Mouse (Mus musculus) heart, embryonic 16.5 days (tissue): ENCODE measurements around the gene Cfap45. TPM values are rescaled to one million over a fixed set of nuclear protein-coding genes. Genes with fewer than 3 reads are reported as not detected.
A peak's percentile ranks its signal among the peaks of the same experiment; 100 is the strongest.

Source experiments
- ATAC-seq: fragments of 200-750 bp; cut with Nextera tagmentation; replicated peaks from 2 replicates; pipeline ENCODE4 v1.8.0; 2017; ENCODE audit warnings: moderate number of reproducible peaks; ENCODE audit not compliant: insufficient read depth, low FRiP score; ENCODE audit errors: extremely low read depth
- H3K27ac ChIP-seq: fragments of 300-500 bp; sonication (generic); 2 replicates; pipeline ENCODE4 v1.5.1; 2014; ENCODE audit warnings: mild to moderate bottlenecking, low read length, control low read depth, moderate library complexity
- H3K27me3 ChIP-seq: fragments of 300-500 bp; sonication (generic); 2 replicates; pipeline ENCODE4 v1.6.1; 2014; ENCODE audit warnings: low read length, mixed read lengths; ENCODE audit not compliant: control insufficient read depth, insufficient read depth
- H3K36me3 ChIP-seq: fragments of 300-500 bp; sonication (generic); 2 replicates; pipeline ENCODE4 v1.6.1; 2014; ENCODE audit not compliant: control insufficient read depth, insufficient read depth
- H3K4me1 ChIP-seq: fragments of 300-500 bp; sonication (generic); 2 replicates; pipeline ENCODE4 v1.6.1; 2014; ENCODE audit warnings: low read length, mixed read lengths; ENCODE audit not compliant: control insufficient read depth, insufficient read depth
- H3K4me2 ChIP-seq: fragments of 300-500 bp; sonication (generic); 2 replicates; pipeline ENCODE4 v1.6.1; 2014; ENCODE audit warnings: low read depth, mild to moderate bottlenecking, control low read depth, low read length
- H3K4me3 ChIP-seq: fragments of 300-500 bp; sonication (generic); 2 replicates; pipeline ENCODE4 v1.5.1; 2014; ENCODE audit warnings: mild to moderate bottlenecking, control low read depth, low read length
- H3K9ac ChIP-seq: fragments of 300-500 bp; sonication (generic); 2 replicates; pipeline ENCODE4 v1.6.1; 2014; ENCODE audit warnings: low read length, control low read depth
- H3K9me3 ChIP-seq: fragments of 300-500 bp; sonication (generic); replicated peaks from 2 replicates; pipeline ENCODE4 v1.6.1; 2016; ENCODE audit warnings: low read length; ENCODE audit not compliant: control insufficient read depth
- WGBS: fragments of 180-500 bp; shearing (Covaris S2); extraction: QIAGEN DNeasy Blood & Tissue Kit; methylation state at CpG from one replicate; pipeline ENCODE4 v1.1.7; 2014; 5-methylcytosine and 5-hydroxymethylcytosine counted together
- polyA plus RNA-seq: library from polyadenylated mRNA; unstranded; fragments of >200 nt; fragmentation: Nextera tagmentation; extraction: Ambion mirVana; gene quantifications from 2 replicates; pipeline ENCODE4 v1.2.1, GENCODE M21; 2015

Gene Cfap45
- polyA plus RNA-seq, 1 experiment from 2014 or later, result 3.2 TPM

DNA sequence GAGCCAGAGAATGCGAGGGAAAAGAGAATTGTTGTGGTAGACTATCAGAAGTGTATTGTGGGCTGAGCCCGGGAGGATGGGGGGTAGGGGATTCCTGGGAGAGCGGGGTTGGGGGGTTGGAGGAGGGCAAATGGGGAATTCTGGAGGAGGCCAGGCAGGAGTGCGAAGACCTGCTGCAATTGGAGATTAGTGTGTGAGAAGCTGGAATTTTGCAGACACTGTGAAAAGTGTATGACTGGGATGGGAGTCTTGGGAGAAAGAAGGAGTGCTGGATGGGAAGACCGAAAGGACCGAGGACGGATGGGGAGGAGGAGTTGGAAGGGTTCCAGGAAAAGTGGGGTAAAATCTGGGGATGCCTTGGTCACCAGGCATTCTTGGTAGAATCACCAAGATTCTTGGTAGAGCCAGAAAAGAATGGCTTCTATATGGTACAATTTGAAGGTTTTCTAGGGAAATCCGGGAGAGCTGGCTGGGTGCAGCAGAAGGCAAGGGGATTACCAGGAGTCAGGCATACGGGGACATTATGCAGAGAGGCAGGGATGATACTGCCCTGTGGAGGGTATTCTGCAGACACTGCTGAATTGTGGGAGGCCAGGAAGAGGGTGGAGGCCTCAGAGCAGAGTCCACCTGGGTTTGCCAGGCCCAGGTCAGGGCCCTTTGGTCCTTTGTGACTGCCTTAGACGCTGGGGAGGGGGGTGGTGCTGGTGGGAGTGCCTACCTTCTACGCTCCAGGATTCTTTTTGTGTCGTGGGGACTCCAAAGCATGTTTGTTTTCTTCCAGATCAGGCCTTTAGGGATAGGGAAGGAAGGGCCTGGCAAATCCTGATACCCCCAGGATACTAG, 37.9 kb upstream of the Cfap45 start:
- Histone ChIP-seq H3K4me3 (peak overlapping the region; percentile 61), H3K4me2 (peak overlapping the region; percentile 97), H3K36me3 (no peaks in the 10 kb centered on the region), H3K4me1 (peaks cover 12% of the 10 kb centered on the region), H3K27me3 (no peaks in the 10 kb centered on the region; the same call in 1 of the 2 replicates), H3K27ac (no peak overlapping the region), H3K9me3 (no peaks in the 10 kb centered on the region), H3K9ac (peak overlapping the region; percentile 68)
- WGBS, result 14% methylated on average over 12 of the region's 12 CpGs
- no peak for ATAC-seq

DNA sequence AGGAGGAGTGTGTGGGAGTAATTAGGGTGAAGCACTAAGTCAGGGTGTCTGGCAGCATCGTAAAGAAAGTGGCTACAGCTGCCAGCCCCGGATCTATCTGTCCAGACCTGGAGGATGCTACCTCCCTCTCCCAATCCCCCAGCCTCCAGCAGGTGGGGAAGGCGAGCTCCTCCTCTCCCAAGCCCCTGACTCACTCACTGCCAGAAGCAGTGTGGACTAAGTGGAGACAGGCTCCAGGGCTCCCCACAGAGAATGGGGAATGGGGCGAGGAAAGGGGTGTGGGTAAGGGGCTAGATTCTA, 37.3 kb upstream of the Cfap45 start:
- ATAC-seq, result no peak
- Histone ChIP-seq H3K4me3 (no peak overlapping the region), H3K9ac (no peak overlapping the region), H3K36me3 (no peaks in the 10 kb centered on the region), H3K4me1 (peaks cover 12% of the 10 kb centered on the region), H3K9me3 (no peaks in the 10 kb centered on the region), H3K27ac (no peak overlapping the region), H3K4me2 (no peak overlapping the region), H3K27me3 (no peaks in the 10 kb centered on the region; the same call in 1 of the 2 replicates)
- WGBS, result 39% methylated on average over 4 of the region's 4 CpGs

DNA sequence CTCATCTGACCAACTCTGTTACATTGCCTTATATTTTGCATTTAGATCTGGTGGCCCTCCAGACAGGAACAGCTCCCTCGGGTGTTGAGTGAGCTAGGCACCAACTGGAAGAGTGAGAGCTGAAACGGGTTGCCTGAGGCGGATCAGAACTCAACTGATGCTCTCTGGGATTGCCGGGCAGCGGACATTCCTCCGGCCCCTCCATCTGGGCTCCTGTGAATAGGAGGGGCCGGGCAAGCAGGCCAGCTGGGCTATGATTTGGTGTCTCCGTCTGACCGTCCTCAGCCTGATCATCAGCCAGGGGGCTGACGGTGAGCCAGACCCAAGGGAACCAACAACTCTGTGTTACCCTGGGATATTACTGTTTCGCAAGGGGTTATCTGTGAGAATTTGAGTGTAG, 36.4 kb upstream of the Cfap45 start:
- 70% methylated on average over 11 of the region's 11 CpGs for whole genome bisulfite sequencing
- H3K27me3 ChIP-seq, result no peaks in the 10 kb centered on the region; the same call in 1 of the 2 replicates

GRCm38 (mm10) chr1:172484671-172485070, 35.9 kb upstream of the Cfap45 start:
- Histone ChIP-seq H3K4me2 (no peak overlapping the region), H3K9ac (no peak overlapping the region), H3K4me1 (peaks cover 12% of the 10 kb centered on the region), H3K27me3 (no peaks in the 10 kb centered on the region; the same call in 1 of the 2 replicates), H3K27ac (no peak overlapping the region), H3K9me3 (no peaks in the 10 kb centered on the region), H3K4me3 (no peak overlapping the region), H3K36me3 (no peaks in the 10 kb centered on the region)
- ATAC-seq, result no peak
- 67% methylated on average over 13 of the region's 13 CpGs for WGBS

More for the DNA sequence above, 36.4 kb upstream of the Cfap45 start:
- Histone ChIP-seq H3K4me2 (no peak overlapping the region), H3K9me3 (no peaks in the 10 kb centered on the region), H3K36me3 (no peaks in the 10 kb centered on the region), H3K27ac (no peak overlapping the region), H3K4me3 (no peak overlapping the region), H3K9ac (no peak overlapping the region), H3K4me1 (peaks cover 12% of the 10 kb centered on the region)
- ATAC-seq, result no peak

- H3K9ac ChIP-seq, result no peak overlapping the region
- H3K9me3 ChIP-seq, result no peaks in the 10 kb centered on the region
- no peaks in the 10 kb centered on the region for H3K36me3 ChIP-seq
- H3K27ac ChIP-seq, result no peak overlapping the region
- H3K4me3 ChIP-seq, result no peak overlapping the region
- H3K27me3 ChIP-seq, result no peaks in the 10 kb centered on the region
- no peak overlapping the region for H3K4me2 ChIP-seq
- H3K4me1 ChIP-seq, result peaks cover 16% of the 10 kb centered on the region
- WGBS, result 59% methylated on average over 6 of the region's 6 CpGs
- ATAC-seq, result no peak
Measured at GRCm38 (mm10) chr1:172485821-172486220, 34.8 kb upstream of the Cfap45 start.

DNA sequence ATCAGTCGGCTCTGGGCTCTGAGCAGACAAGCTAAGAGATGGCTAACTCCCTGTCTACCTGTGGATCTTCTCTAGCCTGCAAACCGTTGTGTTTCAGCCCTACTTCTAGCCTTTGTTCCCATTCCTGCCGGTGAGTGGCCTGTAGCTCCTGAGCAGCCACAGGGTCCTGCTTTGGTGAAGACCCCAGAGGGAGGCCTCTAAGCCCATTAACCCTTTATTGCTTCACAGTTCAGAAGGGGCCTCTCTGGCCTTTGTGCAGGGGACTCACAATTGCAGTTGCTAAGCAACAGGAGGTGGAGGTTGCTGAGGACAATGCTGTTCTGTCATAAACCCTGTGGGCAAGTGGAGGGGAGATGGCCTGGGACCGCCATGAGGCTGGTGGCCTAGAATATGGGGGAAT, 34.4 kb upstream of the Cfap45 start:
- H3K4me2 ChIP-seq, result no peak overlapping the region
- peaks cover 15% of the 10 kb centered on the region for H3K4me1 ChIP-seq
- H3K9me3 ChIP-seq, result no peaks in the 10 kb centered on the region
- ATAC-seq, result no peak
- no peak overlapping the region for H3K27ac ChIP-seq
- no peaks in the 10 kb centered on the region for H3K27me3 ChIP-seq
- no peak overlapping the region for H3K9ac ChIP-seq
- no peak overlapping the region for H3K4me3 ChIP-seq
- no peaks in the 10 kb centered on the region for H3K36me3 ChIP-seq
- WGBS, result 60% methylated on average over 4 of the region's 4 CpGs

- Histone ChIP-seq H3K9ac (no peak overlapping the region), H3K4me1 (peaks cover 11% of the 10 kb centered on the region), H3K4me3 (no peak overlapping the region), H3K36me3 (no peaks in the 10 kb centered on the region), H3K4me2 (no peak overlapping the region), H3K9me3 (no peaks in the 10 kb centered on the region), H3K27ac (no peak overlapping the region), H3K27me3 (no peaks in the 10 kb centered on the region)
- WGBS, result 85% methylated on average over 5 of the region's 5 CpGs
- ATAC-seq, result no peak
Measured at GRCm38 (mm10) chr1:172486651-172487050, 34.0 kb upstream of the Cfap45 start.

DNA sequence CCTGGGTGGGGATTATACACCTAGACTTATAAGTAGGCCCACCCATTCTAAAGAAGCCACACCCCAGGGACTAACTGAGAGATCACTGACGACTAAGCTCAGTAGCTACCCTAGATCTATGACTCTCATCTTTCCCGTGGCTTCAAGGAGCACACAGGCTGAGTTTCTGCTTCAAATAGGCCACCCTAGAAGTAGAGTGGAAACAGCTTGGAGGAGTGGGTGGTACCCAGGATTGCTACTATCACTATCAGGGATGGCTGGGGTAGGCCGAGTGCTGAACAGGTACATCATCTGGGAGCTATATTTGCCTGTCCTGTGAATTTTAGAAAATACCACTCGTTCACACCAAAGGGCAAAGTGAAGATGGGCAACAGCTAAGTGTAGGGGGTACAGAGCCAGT, 32.7 kb upstream of the Cfap45 start:
- Histone ChIP-seq H3K36me3 (no peaks in the 10 kb centered on the region), H3K9me3 (no peaks in the 10 kb centered on the region), H3K27me3 (no peaks in the 10 kb centered on the region), H3K9ac (no peak overlapping the region), H3K4me3 (no peak overlapping the region), H3K27ac (no peak overlapping the region), H3K4me2 (no peak overlapping the region), H3K4me1 (peaks cover 6% of the 10 kb centered on the region; the same call in 1 of the 2 replicates)
- no peak for ATAC-seq
- 77% methylated on average over 4 of the region's 4 CpGs for WGBS

- Histone ChIP-seq H3K9me3 (no peaks in the 10 kb centered on the region), H3K4me3 (no peak overlapping the region), H3K27ac (no peak overlapping the region), H3K4me1 (peaks cover 3% of the 10 kb centered on the region; the same call in 1 of the 2 replicates), H3K4me2 (no peak overlapping the region), H3K36me3 (no peaks in the 10 kb centered on the region), H3K27me3 (no peaks in the 10 kb centered on the region), H3K9ac (no peak overlapping the region)
- ATAC-seq, result no peak
- 57% methylated on average over 7 of the region's 7 CpGs for WGBS
Measured at GRCm38 (mm10) chr1:172488831-172489230, 31.8 kb upstream of the Cfap45 start.
